Mouse (Mus musculus) liver (tissue): ENCODE results near the gene Maea.
"Not testable (repeated sequence)": the region's sequence is repeated elsewhere in the genome, so short reads cannot be mapped to it uniquely, and the experiment has no call there.

Experiments used
- DNase-seq: peaks from one replicate; pipeline ENCODE4 v3.0.0-alpha.2; 2020; ENCODE audit warnings: mixed read lengths

Gene Maea

GRCm38 (mm10) chr5:33335273-33335976 is at the start of gene Maea:
Gene Maea, plus strand, starts transcription at chr5:33335509.
- peak; percentile 96 for DNase-seq

GRCm38 (mm10) chr5:33293796-33294430 is 41.4 kb upstream of the Maea start:
- no peak for DNase-seq

- DNase-seq, result peak; percentile 22
Measured at GRCm38 (mm10) chr5:33297164-33297563, 38.1 kb upstream of the Maea start.

GRCm38 (mm10) chr5:33301801-33302200 is 33.5 kb upstream of the Maea start:
- no peak for DNase-seq

- DNase-seq, result peak; percentile 63
Measured at GRCm38 (mm10) chr5:33310704-33311462, 24.4 kb upstream of the Maea start.

- no peak for DNase-seq
Measured at GRCm38 (mm10) chr5:33312192-33312591, 23.1 kb upstream of the Maea start.

- DNase-seq, result no peak
Measured at GRCm38 (mm10) chr5:33324491-33324890, 10.8 kb upstream of the Maea start.

GRCm38 (mm10) chr5:33334381-33335272 is 682 bp upstream of the Maea start:
- DNase-seq, result no peak

- DNase-seq, result peak; percentile 68
Measured at GRCm38 (mm10) chr5:33335977-33336360, 660 bp downstream of the Maea start.

- no peak for DNase-seq
Measured at GRCm38 (mm10) chr5:33337206-33337605, 1.9 kb downstream of the Maea start.

GRCm38 (mm10) chr5:33341165-33341564 is 5.9 kb downstream of the Maea start:
- no peak for DNase-seq

- DNase-seq, result not testable (repeated sequence)
Measured at GRCm38 (mm10) chr5:33342248-33342647, 6.9 kb downstream of the Maea start.

GRCm38 (mm10) chr5:33342821-33343220 is 7.5 kb downstream of the Maea start:
- DNase-seq, result no peak

- no peak for DNase-seq
Measured at GRCm38 (mm10) chr5:33343571-33343970, 8.3 kb downstream of the Maea start.

- DNase-seq, result peak; percentile 26
Measured at GRCm38 (mm10) chr5:33344070-33344469, 8.8 kb downstream of the Maea start.

- DNase-seq, result no peak
Measured at GRCm38 (mm10) chr5:33347620-33348019, 12.3 kb downstream of the Maea start.

- DNase-seq, result no peak
Measured at GRCm38 (mm10) chr5:33349205-33349604, 13.9 kb downstream of the Maea start.

- DNase-seq, result no peak
Measured at GRCm38 (mm10) chr5:33349706-33350105, 14.4 kb downstream of the Maea start.

- DNase-seq, result no peak
Measured at GRCm38 (mm10) chr5:33351556-33352272, 16.4 kb downstream of the Maea start.

- no peak for DNase-seq
Measured at GRCm38 (mm10) chr5:33352273-33352645, 16.9 kb downstream of the Maea start.

GRCm38 (mm10) chr5:33353011-33353410 is 17.7 kb downstream of the Maea start:
- no peak for DNase-seq

- no peak for DNase-seq
Measured at GRCm38 (mm10) chr5:33357494-33357893, 22.2 kb downstream of the Maea start.
